Mouse (Mus musculus) kidney, embryonic 16.5 days (tissue): ENCODE data around the gene Ctnna2. TPM values are rescaled to one million over a fixed set of nuclear protein-coding genes. Genes with fewer than 3 reads are reported as not detected.

ENCODE experiments used
- ATAC-seq: fragments of 200-750 bp; cut with Nextera tagmentation; 2 replicates; pipeline ENCODE4 v1.8.0; 2017; ENCODE audit warnings: moderate TSS enrichment; ENCODE audit not compliant: low FRiP score, low TSS enrichment
- H3K27ac ChIP-seq: fragments of 300-500 bp; sonication (generic); 2 replicates; pipeline ENCODE4 v1.5.1; 2014; ENCODE audit warnings: low read length
- H3K27me3 ChIP-seq: fragments of 300-500 bp; sonication (generic); 2 replicates; pipeline ENCODE4 v1.6.1; 2014; ENCODE audit warnings: low read length, control low read depth, mixed read lengths; ENCODE audit not compliant: insufficient read depth
- H3K36me3 ChIP-seq: fragments of 300-500 bp; sonication (generic); 2 replicates; pipeline ENCODE4 v1.6.1; 2014; ENCODE audit warnings: low read length, control low read depth, mixed read lengths; ENCODE audit not compliant: insufficient read depth
- H3K4me1 ChIP-seq: fragments of 300-500 bp; sonication (generic); 2 replicates; pipeline ENCODE4 v1.6.1; 2014; ENCODE audit warnings: low read length, control low read depth, mixed read lengths; ENCODE audit not compliant: insufficient read depth
- H3K4me2 ChIP-seq: fragments of 300-500 bp; sonication (generic); replicated peaks from 2 replicates; pipeline ENCODE4 v1.6.1; 2014; ENCODE audit warnings: low read depth, low read length
- H3K4me3 ChIP-seq: fragments of 300-500 bp; sonication (generic); 2 replicates; pipeline ENCODE4 v1.5.1; 2014; ENCODE audit warnings: mild to moderate bottlenecking, low read length
- H3K9ac ChIP-seq: fragments of 300-500 bp; sonication (generic); replicated peaks from 2 replicates; pipeline ENCODE4 v1.6.1; 2014; ENCODE audit warnings: low read length
- H3K9me3 ChIP-seq: fragments of 300-500 bp; sonication (generic); 2 replicates; pipeline ENCODE4 v1.6.1; 2016; ENCODE audit warnings: low read length, control low read depth
- WGBS: fragments of 180-500 bp; shearing (Covaris S2); extraction: QIAGEN DNeasy Blood & Tissue Kit; methylation state at CpG from one replicate; pipeline ENCODE4 v1.1.7; 2014; 5-methylcytosine and 5-hydroxymethylcytosine counted together
- polyA plus RNA-seq: library from polyadenylated mRNA; unstranded; fragments of >200 nt; fragmentation: Nextera tagmentation; extraction: Ambion mirVana; gene quantifications from 2 replicates; pipeline ENCODE4 v1.2.1, GENCODE M21; 2015

Gene Ctnna2
- polyA plus RNA-seq, 1 experiment from 2014 or later, result 0.91 TPM

DNA sequence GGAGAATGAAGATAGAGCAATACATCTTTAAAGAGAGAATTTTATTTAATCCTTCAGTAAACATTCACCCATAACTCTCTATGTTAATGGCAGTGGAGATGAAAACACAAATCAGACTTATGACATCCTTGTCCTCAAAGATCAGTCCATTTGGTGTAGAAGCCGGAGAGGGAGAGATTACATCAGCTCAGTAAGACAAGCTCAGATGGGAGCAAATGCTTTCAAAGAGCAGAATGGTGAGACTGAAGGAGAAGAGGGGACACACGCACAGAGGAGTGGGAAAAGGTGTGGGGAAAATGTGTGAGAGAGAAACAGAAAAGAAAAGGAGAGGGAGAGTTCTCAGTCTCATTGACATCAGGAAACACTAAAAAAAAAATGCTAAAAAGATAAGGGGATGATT is 144.8 kb downstream of the Ctnna2 start:
- Histone ChIP-seq H3K27me3 (no peaks in the 10 kb centered on the region), H3K9ac (no peak overlapping the region), H3K4me2 (no peak overlapping the region), H3K27ac (no peak overlapping the region), H3K4me1 (no peaks in the 10 kb centered on the region), H3K9me3 (no peaks in the 10 kb centered on the region), H3K36me3 (no peaks in the 10 kb centered on the region), H3K4me3 (no peak overlapping the region)
- no peak for ATAC-seq
- 86% methylated on average over 2 of the region's 2 CpGs for WGBS

DNA sequence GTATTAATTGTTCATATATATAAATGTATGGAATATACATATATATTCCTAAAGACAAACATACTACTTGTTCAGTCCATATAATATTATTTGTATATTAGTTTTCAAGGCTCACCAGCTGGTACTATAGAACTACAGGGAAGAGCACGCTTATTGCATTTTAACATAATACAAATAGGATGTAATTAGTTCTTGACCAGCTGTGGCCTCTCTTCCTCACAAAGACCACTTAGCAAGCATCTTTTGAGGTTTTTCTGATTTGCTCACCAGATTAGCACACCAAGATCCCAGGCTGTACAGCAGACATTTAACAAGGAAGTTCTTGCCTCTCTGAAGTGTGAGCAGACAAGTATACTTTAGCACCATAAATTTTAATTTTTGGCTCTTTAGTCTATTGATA is 152.0 kb downstream of the Ctnna2 start:
- no peak for ATAC-seq
- no peaks in the 10 kb centered on the region for H3K4me1 ChIP-seq
- no peaks in the 10 kb centered on the region for H3K9me3 ChIP-seq
- H3K4me2 ChIP-seq, result no peak overlapping the region
- WGBS, result 83% methylated on average over 1 of the region's 1 CpGs
- no peaks in the 10 kb centered on the region for H3K36me3 ChIP-seq
- H3K27me3 ChIP-seq, result no peaks in the 10 kb centered on the region
- no peak overlapping the region for H3K4me3 ChIP-seq
- H3K27ac ChIP-seq, result no peak overlapping the region
- no peak overlapping the region for H3K9ac ChIP-seq

DNA sequence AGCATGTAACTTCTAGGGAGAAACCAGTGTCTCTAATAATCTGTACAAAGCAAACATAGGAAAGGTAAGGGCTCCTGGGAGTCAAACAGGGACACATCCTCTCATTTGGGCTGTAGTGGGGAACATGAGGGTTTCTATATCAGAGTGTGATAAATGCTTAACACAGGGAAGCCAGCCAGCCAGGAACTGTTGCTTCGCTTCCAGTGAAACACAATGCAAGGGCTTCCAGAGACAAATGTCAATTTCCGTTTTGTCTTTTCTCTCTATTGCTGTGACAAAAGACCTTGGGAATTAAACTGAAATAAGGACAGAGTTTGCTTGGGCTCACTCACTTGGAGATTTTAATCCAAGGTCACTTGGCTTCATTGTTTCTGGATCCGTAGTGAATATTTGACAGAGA is 162.4 kb downstream of the Ctnna2 start:
- H3K9me3 ChIP-seq, result no peaks in the 10 kb centered on the region
- no peak overlapping the region for H3K4me2 ChIP-seq
- no peaks in the 10 kb centered on the region for H3K36me3 ChIP-seq
- 74% methylated on average over 3 of the region's 3 CpGs for WGBS
- H3K27me3 ChIP-seq, result no peaks in the 10 kb centered on the region
- no peaks in the 10 kb centered on the region for H3K4me1 ChIP-seq
- H3K9ac ChIP-seq, result no peak overlapping the region
- H3K27ac ChIP-seq, result no peak overlapping the region
- H3K4me3 ChIP-seq, result no peak overlapping the region
- no peak for ATAC-seq

DNA sequence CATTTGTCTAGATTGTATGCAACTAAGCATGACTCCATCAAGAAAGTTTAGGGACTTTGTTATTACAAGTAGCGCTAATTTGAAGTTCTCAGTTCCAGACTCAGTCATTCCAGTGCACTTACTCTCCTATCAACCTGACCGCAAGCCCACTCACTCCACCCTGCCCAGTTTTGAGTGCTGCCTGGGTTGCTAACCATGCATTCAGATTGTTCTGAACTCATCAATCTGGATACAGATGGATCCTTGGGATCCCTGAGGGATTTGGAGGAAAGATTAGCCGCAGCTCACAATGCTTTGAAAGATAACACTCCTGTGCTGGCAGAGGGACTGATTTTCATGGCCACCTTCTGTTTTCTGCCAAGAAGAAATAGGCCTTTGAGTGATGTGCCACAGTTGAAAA is 168.5 kb downstream of the Ctnna2 start:
- no peak for ATAC-seq
- 76% methylated on average over 3 of the region's 3 CpGs for WGBS
- H3K9ac ChIP-seq, result no peak overlapping the region

DNA sequence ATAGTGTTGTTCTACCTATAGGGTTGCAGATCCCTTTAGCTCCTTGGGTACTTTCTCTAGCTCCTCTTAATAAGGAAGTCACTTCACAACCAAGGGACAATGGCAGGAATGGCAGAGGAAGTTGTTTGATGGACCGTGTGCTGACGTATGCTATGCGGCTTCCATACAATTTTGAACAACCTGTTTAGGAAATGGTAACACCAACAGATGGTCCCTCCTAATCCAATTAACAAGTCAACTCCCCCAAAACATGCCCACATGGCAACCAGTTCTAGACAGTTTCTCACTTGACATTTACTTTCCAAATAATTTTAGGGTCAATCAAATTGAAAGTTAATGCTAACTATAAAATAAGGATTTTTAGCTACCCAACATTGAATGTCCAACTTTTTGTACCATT is 176.9 kb downstream of the Ctnna2 start:
- Histone ChIP-seq H3K9ac (no peak overlapping the region), H3K27me3 (no peaks in the 10 kb centered on the region), H3K36me3 (no peaks in the 10 kb centered on the region), H3K4me3 (no peak overlapping the region), H3K9me3 (no peaks in the 10 kb centered on the region), H3K27ac (no peak overlapping the region), H3K4me2 (no peak overlapping the region), H3K4me1 (no peaks in the 10 kb centered on the region)
- 85% methylated on average over 3 of the region's 3 CpGs for WGBS
- ATAC-seq, result no peak

More for the DNA sequence above, 168.5 kb downstream of the Ctnna2 start:
- Histone ChIP-seq H3K36me3 (no peaks in the 10 kb centered on the region), H3K4me3 (no peak overlapping the region), H3K4me1 (no peaks in the 10 kb centered on the region), H3K27me3 (no peaks in the 10 kb centered on the region), H3K4me2 (no peak overlapping the region), H3K9me3 (no peaks in the 10 kb centered on the region), H3K27ac (no peak overlapping the region)

DNA sequence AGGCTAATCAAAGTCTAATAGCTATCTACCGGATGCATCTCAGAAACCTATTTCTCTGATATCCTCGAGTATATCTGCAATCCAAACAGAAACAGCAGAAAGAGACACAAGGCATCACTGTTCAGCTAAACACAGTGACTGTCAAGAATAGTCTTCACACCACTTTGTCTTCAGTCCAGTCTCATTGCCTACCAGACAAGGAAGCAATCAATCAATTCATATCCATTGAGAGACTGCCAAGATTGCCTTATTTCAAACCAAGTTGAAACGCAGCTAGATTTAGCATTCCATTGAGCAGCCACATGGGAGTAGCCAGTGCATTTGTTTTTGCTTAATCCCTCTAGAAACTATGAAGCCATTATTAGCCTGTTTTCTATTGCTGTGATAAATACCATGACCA is 196.2 kb downstream of the Ctnna2 start:
- no peak overlapping the region for H3K9ac ChIP-seq
- H3K27ac ChIP-seq, result no peak overlapping the region
- no peaks in the 10 kb centered on the region for H3K4me1 ChIP-seq
- H3K4me3 ChIP-seq, result no peak overlapping the region
- ATAC-seq, result no peak
- no peaks in the 10 kb centered on the region for H3K9me3 ChIP-seq
- no peaks in the 10 kb centered on the region for H3K36me3 ChIP-seq
- H3K4me2 ChIP-seq, result no peak overlapping the region
- no peaks in the 10 kb centered on the region for H3K27me3 ChIP-seq
- 76% methylated on average over 3 of the region's 3 CpGs for WGBS

DNA sequence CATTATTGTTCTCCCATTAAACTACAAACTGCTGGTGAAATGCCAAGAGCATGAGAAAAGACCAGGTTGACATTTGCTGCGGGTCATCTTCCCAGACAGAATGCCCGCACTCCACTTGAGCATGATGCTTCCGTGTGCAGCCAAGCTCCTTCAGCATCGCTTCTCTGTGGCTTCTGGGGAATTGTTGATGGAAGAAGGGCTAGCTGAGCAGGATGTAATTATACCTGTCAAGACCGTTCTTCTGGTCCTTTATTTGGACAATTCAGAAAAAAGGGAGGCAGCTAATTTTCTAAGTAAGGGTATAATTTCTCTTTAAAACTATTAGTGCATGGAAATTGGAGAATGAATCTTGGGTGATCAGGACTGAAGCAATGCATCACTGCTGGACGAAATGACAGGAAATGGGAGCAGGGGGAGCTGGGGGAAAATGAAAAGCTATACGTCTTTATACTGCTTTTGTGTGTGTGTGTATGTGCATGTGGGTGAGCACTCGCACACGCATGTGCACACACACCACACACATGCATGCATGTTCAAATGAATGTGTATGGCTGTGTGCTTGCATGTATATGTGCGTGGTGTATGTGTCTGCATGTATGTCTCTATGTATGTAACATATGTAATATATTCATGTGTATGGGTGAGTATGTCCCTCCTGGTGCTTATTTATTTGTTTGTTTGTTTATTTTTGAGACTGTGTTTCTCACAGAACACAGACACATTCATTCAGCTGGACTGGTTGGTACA is 211.0 kb downstream of the Ctnna2 start:
- Histone ChIP-seq H3K9me3 (no peaks in the 10 kb centered on the region), H3K4me1 (no peaks in the 10 kb centered on the region), H3K9ac (no peak overlapping the region), H3K4me3 (no peak overlapping the region), H3K4me2 (no peak overlapping the region), H3K27me3 (no peaks in the 10 kb centered on the region), H3K27ac (no peak overlapping the region), H3K36me3 (no peaks in the 10 kb centered on the region)
- 79% methylated on average over 10 of the region's 10 CpGs for WGBS
- ATAC-seq, result no peak

DNA sequence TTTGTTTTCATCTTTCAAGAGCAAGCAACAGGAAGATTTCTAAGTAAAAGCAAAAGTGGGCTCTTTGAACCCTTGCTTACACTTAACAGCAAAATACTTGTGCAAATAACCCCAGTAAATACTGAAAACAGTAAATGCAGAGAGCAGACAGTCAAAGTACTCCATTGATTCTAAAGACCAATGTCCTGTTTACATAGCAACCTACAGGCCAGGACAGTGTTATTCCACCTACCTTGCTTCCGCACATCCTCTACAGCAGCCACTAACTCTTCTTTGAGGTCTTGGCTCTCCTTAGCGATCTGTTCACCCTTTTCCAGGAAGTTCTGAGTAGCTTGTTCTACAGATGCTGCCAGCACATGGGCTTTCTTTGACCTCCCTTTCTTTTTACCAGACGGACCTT is 221.3 kb downstream of the Ctnna2 start:
- no peak overlapping the region for H3K9ac ChIP-seq
- H3K4me1 ChIP-seq, result no peaks in the 10 kb centered on the region
- 84% methylated on average over 3 of the region's 3 CpGs for WGBS

DNA sequence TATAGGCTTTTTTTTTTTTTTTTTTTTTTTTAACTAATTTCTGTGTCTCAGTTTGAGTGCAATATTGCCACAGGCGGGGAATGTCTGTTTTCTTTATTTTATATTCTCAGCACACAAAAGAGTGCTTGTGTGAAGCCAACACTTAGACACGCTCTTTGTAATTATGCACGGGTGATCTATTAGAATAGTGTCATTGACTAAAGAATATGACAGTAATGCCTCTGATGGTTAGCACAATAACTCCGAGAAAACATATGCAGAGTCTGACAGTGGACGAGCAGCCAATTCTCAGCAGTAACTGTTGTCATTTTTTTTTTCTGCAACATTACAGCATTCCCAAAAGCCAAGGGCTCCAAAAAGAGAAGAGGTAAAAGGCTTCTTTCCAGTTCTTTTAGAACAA is 234.1 kb downstream of the Ctnna2 start:
- WGBS, result 83% methylated on average over 5 of the region's 5 CpGs
- no peak for ATAC-seq

More for the DNA sequence above, 221.3 kb downstream of the Ctnna2 start:
- no peak overlapping the region for H3K4me3 ChIP-seq
- no peak overlapping the region for H3K27ac ChIP-seq
- H3K4me2 ChIP-seq, result no peak overlapping the region
- no peaks in the 10 kb centered on the region for H3K9me3 ChIP-seq
- H3K27me3 ChIP-seq, result no peaks in the 10 kb centered on the region
- no peak for ATAC-seq
- no peaks in the 10 kb centered on the region for H3K36me3 ChIP-seq

DNA sequence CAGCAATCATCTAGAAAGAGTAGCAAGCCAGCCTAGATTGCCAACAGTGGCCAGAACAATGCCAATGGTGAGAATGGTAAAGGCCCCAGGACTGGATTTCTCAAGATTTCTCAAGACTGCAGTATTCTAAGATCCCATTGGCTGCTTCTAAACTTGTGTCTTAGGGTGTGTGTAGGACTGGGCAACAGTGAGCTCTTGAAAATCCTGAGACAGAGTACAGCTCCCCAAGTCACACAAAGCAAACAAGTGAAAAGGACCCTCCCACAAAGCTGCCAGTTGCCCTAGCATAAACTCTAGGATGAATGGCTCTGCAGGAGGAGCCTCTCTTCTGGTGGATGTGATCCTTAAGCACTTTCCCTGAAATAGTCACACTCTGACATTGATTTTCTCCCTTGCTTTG is 235.8 kb downstream of the Ctnna2 start:
- Histone ChIP-seq H3K9ac (no peak overlapping the region), H3K4me2 (no peak overlapping the region), H3K27me3 (no peaks in the 10 kb centered on the region), H3K4me3 (no peak overlapping the region), H3K9me3 (no peaks in the 10 kb centered on the region), H3K27ac (no peak overlapping the region), H3K4me1 (no peaks in the 10 kb centered on the region), H3K36me3 (no peaks in the 10 kb centered on the region)
- no peak for ATAC-seq

More for the DNA sequence above, 234.1 kb downstream of the Ctnna2 start:
- Histone ChIP-seq H3K27me3 (no peaks in the 10 kb centered on the region), H3K27ac (no peak overlapping the region), H3K4me2 (no peak overlapping the region), H3K9ac (no peak overlapping the region), H3K4me1 (no peaks in the 10 kb centered on the region), H3K4me3 (no peak overlapping the region), H3K36me3 (no peaks in the 10 kb centered on the region), H3K9me3 (no peaks in the 10 kb centered on the region)
